Mouse (Mus musculus): ENCODE results near the gene Pinlyp.
"Not testable (repeated sequence)": the region's sequence is repeated elsewhere in the genome, so short reads cannot be mapped to it uniquely, and the experiment has no call there.

Gene Pinlyp

DNA sequence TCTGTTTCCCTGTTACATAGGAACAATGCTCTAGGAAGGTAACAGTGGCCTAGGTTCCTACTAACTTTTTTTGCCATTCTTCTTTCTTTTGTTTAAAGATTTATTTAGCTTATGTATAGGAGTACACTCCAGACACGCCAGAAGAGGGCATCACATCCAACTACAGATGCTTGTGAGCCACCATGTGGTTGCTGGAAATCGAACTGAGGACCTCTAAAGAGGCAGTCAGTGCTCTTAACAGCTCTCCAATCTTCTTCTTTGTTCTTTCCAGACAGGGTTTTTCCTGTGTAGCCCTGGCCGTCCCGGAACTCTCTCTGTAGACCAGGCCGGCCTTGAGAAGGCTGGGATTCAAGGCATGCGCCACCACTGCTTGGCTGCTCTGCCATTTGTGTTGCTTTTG is 20.9 kb downstream of the Pinlyp start:
- DNase-seq (ENCODE audit: low spot score), result no peak

DNA sequence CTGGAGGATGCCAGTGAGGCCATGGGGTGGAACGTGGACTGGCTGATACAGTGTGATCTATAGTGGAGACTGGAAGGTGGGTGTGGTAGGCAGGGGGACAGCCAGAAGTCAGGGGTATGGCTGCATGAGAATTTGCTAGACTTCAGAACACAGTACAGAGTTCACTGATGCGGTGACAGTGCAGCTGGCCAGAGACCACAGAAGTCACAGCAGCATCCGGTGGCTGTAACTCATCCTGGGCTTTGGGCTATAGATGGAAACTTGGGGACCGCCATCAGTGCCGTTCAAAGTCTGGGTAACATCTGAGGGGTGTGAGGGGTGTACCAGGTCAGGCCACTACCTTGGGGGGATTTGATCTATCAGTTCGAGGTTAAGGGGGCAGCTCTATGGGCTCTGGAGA is 22.2 kb downstream of the Pinlyp start:
- DNase-seq (ENCODE audit: low spot score), result no peak

DNA sequence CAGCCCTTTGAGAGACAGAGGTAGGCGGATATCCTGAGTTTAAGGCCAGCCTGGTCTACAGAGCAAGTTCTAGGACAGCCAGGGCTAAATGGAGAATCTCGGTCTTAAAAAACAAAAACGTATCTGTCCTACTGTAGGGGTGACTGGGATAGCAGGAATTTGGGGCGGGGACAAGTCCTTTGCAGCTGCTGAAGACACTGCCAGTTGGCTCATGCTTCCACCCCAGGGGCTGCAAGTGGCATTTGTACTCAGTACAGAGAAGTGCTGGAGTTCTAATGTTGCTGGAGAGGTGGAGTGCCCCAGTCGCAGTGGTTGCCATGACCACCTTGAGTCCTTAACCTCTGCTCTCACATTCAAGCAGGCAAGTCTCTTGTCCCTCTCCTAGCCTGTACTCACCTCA is 23.1 kb downstream of the Pinlyp start:
- DNase-seq (ENCODE audit: low spot score), result no peak

DNA sequence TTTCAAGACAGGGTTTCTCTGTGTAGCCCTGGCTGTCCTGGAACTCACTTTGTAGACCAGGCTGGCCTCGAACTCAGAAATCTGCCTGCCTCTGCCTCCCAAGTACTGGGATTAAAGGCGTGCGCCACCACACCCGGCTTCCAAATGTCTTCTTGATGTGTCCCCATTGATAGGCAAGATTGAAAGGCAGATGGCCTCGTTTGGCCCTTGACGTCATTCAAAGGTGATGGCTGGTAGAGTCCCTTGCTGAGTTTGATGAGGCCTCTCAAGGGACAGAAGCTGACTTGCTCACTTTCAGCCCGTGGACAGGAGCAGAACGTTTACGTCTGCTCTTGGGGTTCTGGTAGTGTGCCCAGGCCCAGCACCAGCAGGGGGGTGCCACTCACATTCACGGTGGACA is 25.9 kb downstream of the Pinlyp start:
- DNase-seq (ENCODE audit: low spot score), result not testable (repeated sequence)

DNA sequence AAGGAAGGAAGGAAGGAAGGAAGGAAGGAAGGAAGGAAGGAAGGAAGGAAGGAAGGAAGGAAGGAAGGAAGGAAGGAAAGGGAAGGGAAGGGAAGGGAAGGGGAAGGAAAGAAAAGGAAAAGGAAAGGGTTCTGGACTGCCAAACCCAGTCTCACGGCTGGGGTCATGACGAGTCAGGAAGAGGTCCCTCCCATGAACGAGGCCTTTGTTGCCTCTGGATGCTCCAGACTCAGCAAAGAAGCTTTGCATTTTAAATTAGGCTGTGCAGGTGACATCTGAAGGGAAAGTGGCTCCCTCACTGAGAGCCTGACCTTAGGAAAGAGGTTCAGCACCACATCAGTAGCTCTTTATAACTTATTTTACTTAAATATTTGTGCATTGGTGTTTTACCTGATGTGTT is 26.8 kb downstream of the Pinlyp start:
- DNase-seq (ENCODE audit: low spot score), result no peak

DNA sequence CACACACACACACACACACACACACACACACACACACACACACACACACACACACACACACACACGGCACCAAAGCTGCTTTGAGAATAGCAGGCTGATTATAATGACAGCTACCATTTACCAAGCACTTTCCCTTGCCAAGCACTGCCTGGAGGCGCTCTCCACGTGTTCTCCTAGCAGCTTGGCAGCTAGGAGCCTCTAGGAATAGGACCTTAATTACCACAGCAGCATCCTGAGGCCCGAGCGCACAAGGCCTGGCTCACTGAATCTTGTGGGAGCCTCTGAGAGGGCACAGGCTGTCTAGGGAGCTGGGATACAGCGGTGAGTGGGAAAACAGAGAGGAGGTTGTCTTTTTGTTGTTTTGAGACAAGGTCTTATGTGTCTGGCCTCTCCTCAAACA is 28.3 kb downstream of the Pinlyp start:
- DNase-seq (ENCODE audit: low spot score), result no peak

DNA sequence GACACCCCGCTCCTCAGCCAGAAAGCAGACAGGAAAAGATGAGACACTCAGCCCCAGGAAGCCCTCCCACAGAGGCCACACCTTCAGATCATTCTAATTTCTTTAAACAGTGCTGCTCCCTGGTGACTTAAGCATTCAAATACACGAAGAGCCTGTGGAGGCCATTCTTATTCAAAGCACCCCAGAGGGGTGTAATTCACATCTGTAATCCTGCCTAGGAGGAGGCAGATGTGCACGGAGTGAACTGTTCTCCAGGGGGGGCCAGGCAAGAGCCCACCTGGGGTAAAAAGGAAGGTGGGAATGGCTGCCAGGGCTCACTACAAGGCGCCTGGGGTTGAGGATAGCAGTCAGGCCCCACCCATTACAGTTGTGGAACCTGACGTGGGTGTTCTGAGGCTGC is 28.8 kb downstream of the Pinlyp start:
- DNase-seq (ENCODE audit: low spot score), result no peak

DNA sequence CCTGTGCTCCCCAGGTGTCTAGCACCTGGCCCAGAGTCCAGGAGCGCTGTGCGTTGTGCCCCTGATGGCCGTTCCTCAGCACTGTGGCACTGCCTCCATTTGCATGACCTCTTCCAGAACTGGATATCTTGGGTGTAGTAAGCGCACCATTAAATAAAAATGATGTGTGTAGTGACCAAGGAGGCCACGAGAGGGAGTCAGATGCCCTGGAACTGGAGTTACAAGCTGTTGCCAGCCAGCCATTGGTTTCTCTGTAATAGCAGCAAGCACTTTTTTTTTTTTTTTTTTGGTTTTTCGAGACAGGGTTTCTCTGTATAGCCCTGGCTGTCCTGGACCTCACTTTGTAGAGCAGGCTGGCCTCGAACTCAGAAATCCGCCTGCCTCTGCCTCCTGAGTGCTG is 29.6 kb downstream of the Pinlyp start:
- DNase-seq (ENCODE audit: low spot score), result peak; percentile 45

DNA sequence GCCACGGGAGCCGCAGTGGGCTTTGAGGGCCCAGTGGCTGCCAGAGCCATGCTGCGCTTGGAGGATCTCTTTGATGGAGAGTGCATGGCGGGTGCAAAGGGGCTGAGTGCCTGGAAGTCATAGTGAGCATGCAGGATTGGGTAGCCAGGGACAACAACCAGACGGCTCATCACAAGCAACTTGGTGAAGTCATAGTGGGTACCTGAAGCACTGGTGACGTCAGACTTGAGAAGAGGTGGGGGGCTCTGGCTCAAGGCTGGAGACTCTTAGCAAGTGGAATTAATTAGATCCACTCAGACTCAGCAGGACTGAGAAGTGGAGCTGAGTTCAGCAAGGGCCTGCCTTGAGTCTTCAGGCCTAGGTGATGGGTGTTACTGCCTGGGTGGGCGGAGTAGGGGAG is 33.6 kb downstream of the Pinlyp start, which contains the start of gene AC161166.1:
TSS of gene AC161166.1 (minus strand) at position 101 of the 400 bp plus-strand sequence.
- DNase-seq (ENCODE audit: low spot score), result no peak

DNA sequence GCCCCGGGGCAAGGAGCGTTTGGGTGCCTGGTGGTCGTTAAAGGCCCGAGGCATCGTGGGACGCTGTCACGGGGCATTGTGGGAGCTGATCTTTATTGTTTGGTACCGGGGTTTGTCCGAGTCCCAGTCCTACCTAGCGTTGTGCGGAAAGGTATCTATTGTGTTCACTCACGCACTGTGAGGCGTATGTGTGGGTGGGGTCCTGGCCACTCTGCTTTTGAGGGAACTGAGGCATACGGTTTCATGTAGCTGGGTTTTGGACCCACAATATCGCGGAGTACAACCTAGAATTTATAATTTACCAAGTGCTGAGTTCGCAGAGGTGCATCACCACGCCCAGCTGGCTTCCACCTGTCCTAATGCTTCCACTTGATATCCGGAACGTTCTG is 38.2 kb downstream of the Pinlyp start:
- DNase-seq (ENCODE audit: low spot score), result no peak

DNA sequence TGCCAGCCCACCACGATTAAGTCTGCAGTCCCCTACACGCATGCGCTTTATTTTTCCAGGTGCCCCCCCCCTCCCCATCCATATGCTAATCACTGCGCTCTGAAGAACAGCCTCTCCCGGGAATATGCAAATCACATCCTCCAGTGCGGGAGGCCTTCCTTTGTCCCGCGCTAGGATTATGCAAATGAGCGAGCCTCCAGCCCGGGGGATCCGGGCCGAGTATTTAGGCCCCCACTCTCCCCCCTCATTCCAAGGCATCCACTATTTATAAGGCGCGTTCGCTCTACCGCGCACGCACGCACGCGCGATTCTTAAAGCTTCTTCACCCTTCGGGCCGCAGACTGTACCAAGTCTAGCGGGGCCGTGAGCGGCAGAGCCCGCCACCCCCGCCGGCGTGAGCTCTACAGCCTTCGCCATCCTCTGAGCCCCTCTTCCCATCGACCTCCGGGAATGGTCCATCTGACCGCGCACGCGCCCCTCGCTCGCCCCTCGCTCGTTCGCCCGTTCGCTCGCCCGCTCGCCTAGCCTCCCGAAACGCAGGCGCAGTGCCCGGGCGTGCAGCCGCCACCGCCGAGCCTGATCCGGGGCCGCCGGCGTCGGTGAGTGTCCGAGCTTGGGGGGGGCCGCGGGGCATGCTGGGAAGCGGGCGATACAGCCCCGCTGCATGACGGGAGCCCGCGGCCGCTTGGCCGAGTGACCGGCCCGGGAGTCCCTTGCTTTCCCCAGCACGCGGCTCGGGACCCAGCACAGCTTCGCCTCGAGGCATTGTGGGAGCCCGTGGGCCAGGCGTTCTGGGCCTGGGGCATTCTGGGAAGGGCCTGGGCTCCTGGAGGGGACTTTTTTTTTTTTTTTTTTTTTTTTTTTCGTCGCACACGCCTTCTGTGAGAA is 38.8 kb downstream of the Pinlyp start, which contains the start of gene Zfp428:
TSS of gene Zfp428 (plus strand) at position 169 of the 888 bp plus-strand sequence.
- DNase-seq (ENCODE audit: low spot score), result peak; percentile 96

DNA sequence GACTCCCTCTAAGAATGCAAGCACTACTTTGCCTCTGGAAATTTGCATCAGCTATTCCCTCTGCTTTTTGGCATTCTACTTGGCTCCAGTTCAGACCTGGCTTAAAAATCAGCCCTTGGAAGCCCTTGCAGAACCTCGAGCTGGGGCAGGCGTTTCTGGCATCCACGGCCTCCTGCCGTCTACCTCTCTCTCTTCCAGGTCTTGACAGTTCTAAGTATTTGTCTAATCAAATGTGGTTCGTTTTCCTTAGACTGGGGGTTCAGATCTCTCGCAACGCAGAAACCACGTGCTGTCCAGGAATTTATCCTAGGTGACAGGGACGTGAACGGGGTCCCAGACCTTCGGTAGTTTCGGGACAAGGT is 39.5 kb downstream of the Pinlyp start:
- DNase-seq (ENCODE audit: low spot score), result no peak

DNA sequence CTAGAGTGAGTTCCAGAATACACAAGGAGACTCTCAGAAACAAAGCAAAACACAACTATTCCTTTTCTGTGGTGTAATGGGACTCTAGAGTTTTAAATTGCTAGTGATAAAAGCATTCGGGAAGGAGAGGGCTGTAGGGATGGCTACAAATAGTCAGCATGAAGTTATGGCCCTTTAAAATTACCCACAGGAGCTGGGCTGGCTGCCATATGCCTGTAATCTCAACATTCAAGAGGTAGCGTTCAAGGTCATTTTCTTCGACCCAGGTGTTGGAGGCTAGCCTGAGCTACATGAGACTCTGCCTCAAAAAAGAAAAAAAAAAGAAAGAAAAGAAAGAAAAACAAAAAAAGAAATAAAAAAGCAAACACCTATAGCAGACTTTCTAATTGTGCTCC is 39.9 kb downstream of the Pinlyp start:
- peak; percentile 20 for DNase-seq (ENCODE audit: low spot score)

DNA sequence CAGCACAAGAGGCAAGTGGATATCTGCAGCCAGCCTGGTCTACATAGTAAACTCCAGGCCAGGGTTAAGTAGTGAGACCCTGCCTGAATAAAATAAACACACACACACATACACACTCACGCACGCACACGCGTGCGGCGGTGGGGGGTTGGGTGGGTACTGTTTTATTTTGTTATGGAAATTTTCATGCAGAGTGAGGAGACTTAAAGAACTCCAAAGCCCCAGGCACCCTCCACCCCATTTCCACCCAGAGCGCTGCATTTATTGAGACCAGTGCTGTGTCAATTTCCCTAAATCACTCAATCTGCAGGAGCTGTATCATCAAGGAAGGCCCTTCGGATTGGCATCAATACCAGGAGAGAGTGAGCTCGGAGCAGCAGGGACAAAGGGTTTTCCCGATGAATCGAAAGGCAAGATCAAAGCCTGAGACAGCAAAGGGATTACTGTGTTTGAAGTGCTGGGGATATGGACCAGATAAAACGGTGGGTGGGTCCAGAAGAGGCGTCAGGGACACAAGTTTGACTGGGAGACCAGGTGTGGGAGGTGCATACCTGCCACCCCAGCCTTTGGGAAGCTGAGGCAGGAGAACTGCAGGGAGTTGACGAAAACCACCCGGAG is 40.4 kb downstream of the Pinlyp start:
- peak; percentile 24 for DNase-seq (ENCODE audit: low spot score)

DNA sequence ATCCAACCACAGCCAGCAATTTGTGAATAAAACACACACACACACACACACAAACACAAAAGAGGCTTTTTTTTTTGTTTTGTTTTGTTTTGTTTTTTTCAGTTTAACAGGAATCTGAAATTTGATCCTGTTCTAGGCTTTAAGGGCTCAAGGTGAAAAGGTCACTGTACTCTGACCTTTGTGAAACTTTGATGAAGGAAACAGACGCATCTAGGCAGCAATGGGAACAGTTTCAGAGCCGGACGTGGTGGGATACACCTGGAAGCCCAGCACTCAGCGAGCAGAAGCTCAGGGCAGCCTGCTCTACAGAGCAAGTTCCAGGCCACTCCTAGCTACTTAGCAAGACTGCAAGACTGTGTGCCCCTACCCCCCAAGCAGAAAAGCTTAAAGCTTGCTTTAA is 41.0 kb downstream of the Pinlyp start:
- DNase-seq (ENCODE audit: low spot score), result peak; percentile 56

DNA sequence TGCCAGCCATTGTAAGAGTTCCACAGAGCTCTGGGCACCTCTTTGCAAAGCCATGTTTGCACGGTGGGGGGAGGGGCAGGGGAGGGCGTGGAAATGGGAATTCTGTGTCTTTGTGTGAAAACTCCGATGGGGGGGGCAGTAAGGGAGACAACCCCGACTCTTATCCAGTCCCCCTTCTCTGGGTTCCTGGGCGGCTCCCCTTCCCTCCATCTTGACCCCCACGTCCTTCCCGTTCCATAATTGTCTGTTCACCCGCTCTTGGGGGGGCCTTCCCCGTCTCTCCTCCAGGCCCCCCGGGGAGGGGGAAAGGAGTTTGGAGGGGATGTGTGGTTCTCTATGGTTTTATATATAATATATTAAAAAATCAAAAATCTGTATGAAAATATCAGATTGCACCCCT is 41.9 kb downstream of the Pinlyp start:
- no peak for DNase-seq (ENCODE audit: low spot score)

DNA sequence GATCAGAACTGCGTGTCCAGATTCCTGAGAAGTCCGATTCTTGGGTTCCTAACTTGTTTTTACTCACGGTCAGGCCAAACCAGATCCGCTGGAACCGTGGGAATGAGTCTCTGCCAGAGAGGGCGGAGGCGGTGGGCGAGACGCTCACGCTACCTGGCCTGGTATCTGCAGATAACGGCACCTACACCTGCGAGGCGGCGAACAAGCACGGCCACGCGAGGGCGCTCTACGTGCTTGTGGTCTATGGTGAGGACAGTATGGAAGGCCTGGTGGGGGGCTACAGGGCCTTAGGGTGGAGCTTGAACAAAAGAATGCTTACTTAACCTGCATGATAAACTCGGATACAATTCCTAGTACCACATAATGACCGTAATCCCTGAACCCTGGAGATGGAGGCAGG is 44.4 kb downstream of the Pinlyp start:
- no peak for DNase-seq (ENCODE audit: low spot score)

DNA sequence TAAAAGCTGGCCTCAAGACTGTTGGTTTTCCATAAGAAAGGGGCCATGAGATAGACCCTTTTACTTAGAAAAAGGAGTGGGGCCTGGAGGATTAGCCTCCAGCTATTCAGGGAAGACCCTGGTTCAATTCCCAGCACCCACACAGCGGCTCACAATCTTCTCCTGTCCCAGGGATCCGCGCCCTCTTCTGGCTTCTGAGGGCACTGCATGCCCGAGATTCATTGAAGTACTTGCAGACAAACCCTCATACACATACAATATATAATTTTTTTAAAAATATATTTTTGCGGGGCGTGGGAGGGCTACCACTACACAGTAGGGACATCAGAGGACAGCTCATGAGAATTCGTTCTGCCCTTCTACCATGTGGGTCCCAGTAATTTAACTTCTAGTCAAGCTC is 45.0 kb downstream of the Pinlyp start:
- peak; percentile 51 for DNase-seq (ENCODE audit: low spot score)

DNA sequence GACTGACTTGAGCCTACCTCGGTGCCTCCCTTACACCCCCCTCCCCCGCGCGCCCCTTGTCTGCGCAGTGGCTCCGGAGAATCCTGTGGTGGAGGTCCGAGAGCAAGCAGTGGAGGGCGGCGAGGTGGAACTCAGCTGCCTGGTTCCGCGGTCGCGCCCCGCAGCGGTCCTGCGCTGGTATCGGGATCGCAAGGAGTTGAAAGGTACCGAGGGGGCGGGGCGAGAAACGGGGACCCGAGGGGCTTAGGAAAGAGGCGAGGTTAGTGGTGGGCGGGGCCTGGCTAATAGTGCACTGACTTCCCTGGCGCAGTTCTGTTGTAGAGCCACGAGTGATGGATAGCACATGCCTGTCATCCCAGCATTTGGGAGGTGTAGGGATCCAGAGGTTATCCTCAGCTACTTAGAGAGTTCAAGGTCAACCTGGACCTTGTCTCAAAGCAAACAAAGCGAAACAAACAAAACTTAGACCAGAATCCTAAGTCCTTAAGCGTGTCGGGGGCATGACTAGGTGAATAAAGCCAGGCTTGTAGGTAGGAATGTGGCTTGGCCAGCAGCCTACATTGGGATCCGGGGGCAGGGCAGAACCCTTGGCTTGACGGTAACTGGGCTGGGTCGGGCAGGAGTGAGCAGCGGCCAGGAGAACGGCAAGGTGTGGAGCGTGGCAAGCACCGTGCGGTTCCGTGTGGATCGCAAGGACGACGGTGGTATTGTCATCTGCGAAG is 45.9 kb downstream of the Pinlyp start:
- peak; percentile 68 for DNase-seq (ENCODE audit: low spot score)
